Mouse (Mus musculus) liver, adult (tissue): ENCODE data around the gene Pax5.

Experiments used
- GATA4 ChIP-seq: IDR thresholded peaks from 2 replicates; pipeline ENCODE4 v1.6.1; 2014; ENCODE audit warnings: mild to moderate bottlenecking, low read length; ENCODE audit not compliant: insufficient replicate concordance

Pax5 gene

GRCm38 (mm10) chr4:44710701-44711097 lies 412 bp upstream of the Pax5 start:
- no peak for TF ChIP-seq GATA4

- TF ChIP-seq GATA4, result no peak
Measured at GRCm38 (mm10) chr4:44709091-44709695, 1.1 kb downstream of the Pax5 start.

- no peak for TF ChIP-seq GATA4
Measured at GRCm38 (mm10) chr4:44708311-44708710, 2.0 kb downstream of the Pax5 start.

GRCm38 (mm10) chr4:44706865-44707264 lies 3.4 kb downstream of the Pax5 start:
- no peak for TF ChIP-seq GATA4

GRCm38 (mm10) chr4:44705967-44706366 lies 4.3 kb downstream of the Pax5 start:
- TF ChIP-seq GATA4, result no peak

- no peak for TF ChIP-seq GATA4
Measured at GRCm38 (mm10) chr4:44705151-44705550, 5.1 kb downstream of the Pax5 start.

- TF ChIP-seq GATA4, result no peak
Measured at GRCm38 (mm10) chr4:44704369-44704745, 5.9 kb downstream of the Pax5 start.

GRCm38 (mm10) chr4:44703686-44704368 lies 6.5 kb downstream of the Pax5 start:
- no peak for TF ChIP-seq GATA4

- no peak for TF ChIP-seq GATA4
Measured at GRCm38 (mm10) chr4:44702891-44703685, 7.2 kb downstream of the Pax5 start.

GRCm38 (mm10) chr4:44702011-44702527 lies 8.2 kb downstream of the Pax5 start:
- TF ChIP-seq GATA4, result no peak

- no peak for TF ChIP-seq GATA4
Measured at GRCm38 (mm10) chr4:44701513-44701912, 8.8 kb downstream of the Pax5 start.

GRCm38 (mm10) chr4:44696676-44697075 lies 13.6 kb downstream of the Pax5 start:
- no peak for TF ChIP-seq GATA4

- no peak for TF ChIP-seq GATA4
Measured at GRCm38 (mm10) chr4:44694369-44694768, 15.9 kb downstream of the Pax5 start.

- TF ChIP-seq GATA4, result no peak
Measured at GRCm38 (mm10) chr4:44685582-44685981, 24.7 kb downstream of the Pax5 start.

GRCm38 (mm10) chr4:44680242-44680897 lies 29.9 kb downstream of the Pax5 start:
- TF ChIP-seq GATA4, result no peak
